Mouse (Mus musculus) midbrain, postnatal 0 days (tissue): Measurements from ENCODE around the gene Col5a1. TPM values are rescaled to one million over a fixed set of nuclear protein-coding genes. Genes with fewer than 3 reads are reported as not detected.

Experiments used
- ATAC-seq: fragments of 200-750 bp; cut with Nextera tagmentation; 2 replicates; pipeline ENCODE4 v1.8.0; 2017; ENCODE audit warnings: moderate number of reproducible peaks, mild to moderate bottlenecking, moderate TSS enrichment, moderate library complexity; ENCODE audit not compliant: low FRiP score
- DNase-seq: peaks from one replicate; pipeline ENCODE4 v3.0.0-alpha.2; 2015; ENCODE audit warnings: low spot score
- H3K27ac ChIP-seq: fragments of 300-500 bp; sonication (generic); 2 replicates; pipeline ENCODE4 v1.5.1; 2014; ENCODE audit warnings: low read depth, mild to moderate bottlenecking, low read length, mixed read lengths
- H3K27me3 ChIP-seq: fragments of 300-500 bp; sonication (generic); 2 replicates; pipeline ENCODE4 v1.6.1; 2014; ENCODE audit warnings: low read length, control low read depth, mixed read lengths; ENCODE audit not compliant: insufficient read depth
- H3K36me3 ChIP-seq: fragments of 300-500 bp; sonication (generic); 2 replicates; pipeline ENCODE4 v1.6.1; 2014; ENCODE audit warnings: low read length, control low read depth, mixed read lengths; ENCODE audit not compliant: insufficient read depth
- H3K4me1 ChIP-seq: fragments of 300-500 bp; sonication (generic); 2 replicates; pipeline ENCODE4 v1.6.1; 2014; ENCODE audit warnings: mild to moderate bottlenecking, control low read depth, antibody characterized with exemption, low read length, mixed read lengths; ENCODE audit not compliant: insufficient read depth
- H3K4me2 ChIP-seq: fragments of 300-500 bp; sonication (generic); 2 replicates; pipeline ENCODE4 v1.6.1; 2014; ENCODE audit warnings: low read depth, mild to moderate bottlenecking, low read length, mixed read lengths; ENCODE audit not compliant: poor library complexity, severe bottlenecking
- H3K4me3 ChIP-seq: fragments of 300-500 bp; sonication (generic); 2 replicates; pipeline ENCODE4 v1.5.1; 2014; ENCODE audit warnings: low read depth, mild to moderate bottlenecking, low read length, moderate library complexity
- H3K9ac ChIP-seq: fragments of 300-500 bp; sonication (generic); replicated peaks from 2 replicates; pipeline ENCODE4 v1.6.1; 2014; ENCODE audit warnings: mild to moderate bottlenecking, low read length, moderate library complexity, mixed read lengths; ENCODE audit not compliant: poor library complexity, severe bottlenecking
- H3K9me3 ChIP-seq: fragments of 300-500 bp; sonication (generic); 2 replicates; pipeline ENCODE4 v1.6.1; 2016; ENCODE audit warnings: low read length, control low read depth
- CTCF ChIP-seq: IDR thresholded peaks from 2 replicates; pipeline ENCODE4 v1.5.1; 2016; ENCODE audit warnings: antibody characterized with exemption, mild to moderate bottlenecking
- WGBS: fragments of 180-500 bp; shearing (Covaris S2); extraction: QIAGEN DNeasy Blood & Tissue Kit; methylation state at CpG from one replicate; pipeline ENCODE4 v1.1.7; 2014; 5-methylcytosine and 5-hydroxymethylcytosine counted together
- polyA plus RNA-seq: library from polyadenylated mRNA; unstranded; fragments of >200 nt; fragmentation: Nextera tagmentation; extraction: Ambion mirVana; gene quantifications from 2 replicates; pipeline ENCODE4 v1.2.1, GENCODE M21; 2015
- total RNA-seq: library from RNA; depleted of rRNA; stranded (reverse); fragments of >200 nt; gene quantifications from 2 replicates; pipeline ENCODE4 v1.2.3, GENCODE M21; 2014

The Col5a1 gene
- total and polyA plus RNA-seq, 2 experiments from 2014 or later = 5.6 to 16.9 TPM

GRCm38 (mm10) chr2:27870586-27870985, 15.6 kb upstream of the Col5a1 start:
- ATAC-seq = no peak
- no peak overlapping the region for H3K4me3 ChIP-seq
- no peak for DNase-seq
- H3K36me3 ChIP-seq = no peaks in the 10 kb centered on the region
- WGBS = 92% methylated on average over 1 of the region's 1 CpGs
- H3K9me3 ChIP-seq = no peaks in the 10 kb centered on the region
- no peak for TF ChIP-seq CTCF
- no peaks in the 10 kb centered on the region for H3K4me1 ChIP-seq
- H3K9ac ChIP-seq = no peak overlapping the region
- no peak overlapping the region for H3K4me2 ChIP-seq
- H3K27me3 ChIP-seq = no peaks in the 10 kb centered on the region
- H3K27ac ChIP-seq = no peak overlapping the region

- Histone ChIP-seq H3K9ac (no peak overlapping the region), H3K27ac (no peak overlapping the region), H3K4me2 (no peak overlapping the region), H3K27me3 (no peaks in the 10 kb centered on the region), H3K36me3 (no peaks in the 10 kb centered on the region), H3K4me3 (no peak overlapping the region), H3K4me1 (no peaks in the 10 kb centered on the region), H3K9me3 (no peaks in the 10 kb centered on the region)
- DNase-seq (no peak), ATAC-seq (no peak)
- TF ChIP-seq CTCF = no peak
- 57% methylated on average over 4 of the region's 4 CpGs for WGBS
Measured at GRCm38 (mm10) chr2:27871056-27871455, 15.2 kb upstream of the Col5a1 start.

DNA sequence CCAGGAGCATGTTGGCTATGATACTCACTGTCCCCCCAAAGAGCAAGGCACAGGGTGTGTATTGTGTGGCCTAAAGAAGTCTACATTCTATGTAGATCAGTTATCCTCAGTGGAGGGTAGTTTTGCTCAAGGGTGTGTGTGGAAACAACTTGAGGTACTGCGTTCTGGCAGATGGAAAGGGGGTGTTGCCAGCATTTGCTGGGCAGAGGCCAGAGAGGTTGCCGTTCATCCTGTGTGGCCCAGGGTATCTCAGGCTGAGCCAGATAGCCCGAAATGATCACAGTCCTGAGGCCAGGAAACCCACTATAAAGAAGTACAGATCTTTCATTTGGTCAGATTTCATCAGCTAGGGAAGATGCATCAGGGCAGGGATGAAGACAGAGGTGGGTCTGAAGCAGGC, 13.9 kb upstream of the Col5a1 start:
- Histone ChIP-seq H3K9ac (no peak overlapping the region), H3K27ac (no peak overlapping the region), H3K36me3 (no peaks in the 10 kb centered on the region), H3K4me2 (no peak overlapping the region), H3K4me3 (no peak overlapping the region), H3K27me3 (no peaks in the 10 kb centered on the region), H3K9me3 (no peaks in the 10 kb centered on the region), H3K4me1 (no peaks in the 10 kb centered on the region)
- TF ChIP-seq CTCF = no peak
- DNase-seq (no peak), ATAC-seq (no peak)
- WGBS = 78% methylated on average over 3 of the region's 3 CpGs

GRCm38 (mm10) chr2:27873030-27873429, 13.2 kb upstream of the Col5a1 start:
- Histone ChIP-seq H3K4me1 (no peaks in the 10 kb centered on the region), H3K9ac (no peak overlapping the region), H3K4me3 (no peak overlapping the region), H3K9me3 (no peaks in the 10 kb centered on the region), H3K27ac (no peak overlapping the region), H3K36me3 (no peaks in the 10 kb centered on the region), H3K27me3 (no peaks in the 10 kb centered on the region), H3K4me2 (no peak overlapping the region)
- ATAC-seq (no peak), DNase-seq (no peak)
- 87% methylated on average over 5 of the region's 5 CpGs for WGBS
- no peak for TF ChIP-seq CTCF

- no peak overlapping the region for H3K27ac ChIP-seq
- H3K36me3 ChIP-seq = no peaks in the 10 kb centered on the region
- no peaks in the 10 kb centered on the region for H3K27me3 ChIP-seq
- no peak overlapping the region for H3K4me2 ChIP-seq
- H3K4me3 ChIP-seq = no peak overlapping the region
- H3K9me3 ChIP-seq = no peaks in the 10 kb centered on the region
- DNase-seq (no peak), ATAC-seq (no peak)
- TF ChIP-seq CTCF = no peak
- H3K4me1 ChIP-seq = no peaks in the 10 kb centered on the region
- 73% methylated on average over 3 of the region's 3 CpGs for WGBS
- no peak overlapping the region for H3K9ac ChIP-seq
Measured at GRCm38 (mm10) chr2:27874596-27874995, 11.6 kb upstream of the Col5a1 start.

DNA sequence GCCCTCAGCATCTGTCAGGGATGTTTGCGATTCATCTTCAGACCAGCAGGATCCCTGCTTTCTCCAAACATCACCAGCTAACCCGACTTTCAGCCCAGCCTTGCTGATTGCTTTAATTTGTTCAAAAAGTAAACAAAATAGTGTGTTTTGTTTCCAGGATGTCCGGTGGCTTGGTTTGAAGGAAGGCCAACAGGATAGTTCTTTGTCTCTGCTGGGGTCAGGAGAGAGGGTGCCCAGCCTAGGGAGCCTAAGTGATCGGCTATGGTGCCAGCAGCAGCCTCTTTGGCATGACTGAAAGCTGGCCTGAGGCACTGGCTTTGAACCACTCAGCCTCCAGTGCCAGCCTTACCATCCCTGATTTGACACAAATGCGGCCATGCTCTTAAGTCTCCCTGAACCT, 11.0 kb upstream of the Col5a1 start:
- H3K4me3 ChIP-seq = no peak overlapping the region
- no peaks in the 10 kb centered on the region for H3K9me3 ChIP-seq
- H3K27me3 ChIP-seq = no peaks in the 10 kb centered on the region
- no peaks in the 10 kb centered on the region for H3K36me3 ChIP-seq
- no peak for ATAC-seq
- DNase-seq = no peak
- no peaks in the 10 kb centered on the region for H3K4me1 ChIP-seq
- WGBS = 70% methylated on average over 5 of the region's 5 CpGs
- no peak overlapping the region for H3K4me2 ChIP-seq
- TF ChIP-seq CTCF = no peak
- H3K9ac ChIP-seq = no peak overlapping the region
- no peak overlapping the region for H3K27ac ChIP-seq
